Mouse (Mus musculus) hindbrain, embryonic 16.5 days (tissue): ENCODE measurements at regions not wholly inside any gene's neighbourhood (a gene's known extent, or its start where the extent isn't known, plus 50 kb on each side); places are given as distances from the start of the nearest gene placed in this dataset.

Source experiments
- ATAC-seq: fragments of 200-750 bp; cut with Nextera tagmentation; 2 replicates; pipeline ENCODE4 v1.8.0; 2017; ENCODE audit warnings: moderate TSS enrichment, moderate library complexity
- H3K27ac ChIP-seq: fragments of 300-500 bp; sonication (generic); 2 replicates; pipeline ENCODE4 v1.5.1; 2014; ENCODE audit warnings: low read depth, mild to moderate bottlenecking, control low read depth, low read length, moderate library complexity
- H3K27me3 ChIP-seq: fragments of 300-500 bp; sonication (generic); replicated peaks from 2 replicates; pipeline ENCODE4 v1.6.1; 2014; ENCODE audit warnings: low read length; ENCODE audit not compliant: control insufficient read depth, insufficient read depth
- H3K36me3 ChIP-seq: fragments of 300-500 bp; sonication (generic); 2 replicates; pipeline ENCODE4 v1.6.1; 2014; ENCODE audit warnings: mild to moderate bottlenecking, low read length, moderate library complexity, mixed read lengths; ENCODE audit not compliant: control insufficient read depth, insufficient read depth
- H3K4me1 ChIP-seq: fragments of 300-500 bp; sonication (generic); 2 replicates; pipeline ENCODE4 v1.6.1; 2014; ENCODE audit warnings: low read depth, low read length; ENCODE audit not compliant: control insufficient read depth, insufficient read depth
- H3K4me2 ChIP-seq: fragments of 300-500 bp; sonication (generic); 2 replicates; pipeline ENCODE4 v1.6.1; 2014; ENCODE audit warnings: mild to moderate bottlenecking, low read length, control low read depth, moderate library complexity
- H3K4me3 ChIP-seq: fragments of 300-500 bp; sonication (generic); 2 replicates; pipeline ENCODE4 v1.5.1; 2014; ENCODE audit warnings: mild to moderate bottlenecking, low read length, control low read depth, moderate library complexity
- H3K9ac ChIP-seq: fragments of 300-500 bp; sonication (generic); 2 replicates; pipeline ENCODE4 v1.6.1; 2014; ENCODE audit warnings: low read depth, mild to moderate bottlenecking, control low read depth, low read length, moderate library complexity
- H3K9me3 ChIP-seq: fragments of 300-500 bp; sonication (generic); 2 replicates; pipeline ENCODE4 v1.6.1; 2014; ENCODE audit warnings: mild to moderate bottlenecking, low read length, moderate library complexity; ENCODE audit not compliant: control insufficient read depth
- WGBS: fragments of 180-500 bp; shearing (Covaris S2); extraction: QIAGEN DNeasy Blood & Tissue Kit; methylation state at CpG from one replicate; pipeline ENCODE4 v1.1.7; 2014; 5-methylcytosine and 5-hydroxymethylcytosine counted together

- ATAC-seq = no peak
- Histone ChIP-seq H3K9me3 (no peaks in the 10 kb centered on the region), H3K4me3 (no peak overlapping the region), H3K27me3 (no peaks in the 10 kb centered on the region), H3K36me3 (no peaks in the 10 kb centered on the region), H3K9ac (no peak overlapping the region), H3K27ac (no peak overlapping the region), H3K4me1 (no peaks in the 10 kb centered on the region), H3K4me2 (no peak overlapping the region)
- 82% methylated on average over 5 of the region's 5 CpGs for WGBS
Measured at GRCm38 (mm10) chr14:71103955-71104354, 504.3 kb upstream of the Fam160b2 start.

- Histone ChIP-seq H3K36me3 (no peaks in the 10 kb centered on the region), H3K4me3 (no peak overlapping the region), H3K4me2 (no peak overlapping the region), H3K9ac (no peak overlapping the region), H3K4me1 (no peaks in the 10 kb centered on the region), H3K9me3 (no peaks in the 10 kb centered on the region), H3K27ac (no peak overlapping the region), H3K27me3 (no peaks in the 10 kb centered on the region)
- no peak for ATAC-seq
- 67% methylated on average over 7 of the region's 7 CpGs for WGBS
Measured at GRCm38 (mm10) chr14:71095661-71096422, 496.2 kb upstream of the Fam160b2 start.

- Histone ChIP-seq H3K4me2 (no peak overlapping the region), H3K27me3 (no peaks in the 10 kb centered on the region), H3K36me3 (no peaks in the 10 kb centered on the region), H3K4me3 (no peak overlapping the region), H3K9me3 (no peaks in the 10 kb centered on the region), H3K9ac (no peak overlapping the region), H3K4me1 (no peaks in the 10 kb centered on the region), H3K27ac (no peak overlapping the region)
- peak; percentile 40; the same call in 1 of the 2 replicates for ATAC-seq
- WGBS = 55% methylated on average over 8 of the region's 8 CpGs
Measured at GRCm38 (mm10) chr14:71092626-71093326, 493.1 kb upstream of the Fam160b2 start.

- H3K4me3 ChIP-seq = no peak overlapping the region
- H3K9me3 ChIP-seq = no peaks in the 10 kb centered on the region
- no peak overlapping the region for H3K27ac ChIP-seq
- no peaks in the 10 kb centered on the region for H3K4me1 ChIP-seq
- H3K27me3 ChIP-seq = no peaks in the 10 kb centered on the region
- no peak for ATAC-seq
- H3K9ac ChIP-seq = no peak overlapping the region
- WGBS = 83% methylated on average over 3 of the region's 3 CpGs
- H3K4me2 ChIP-seq = no peak overlapping the region
- no peaks in the 10 kb centered on the region for H3K36me3 ChIP-seq
Measured at GRCm38 (mm10) chr14:71085721-71086120, 486.1 kb upstream of the Fam160b2 start.

- no peaks in the 10 kb centered on the region for H3K4me1 ChIP-seq
- H3K9me3 ChIP-seq = no peaks in the 10 kb centered on the region
- H3K27me3 ChIP-seq = no peaks in the 10 kb centered on the region
- no peaks in the 10 kb centered on the region for H3K36me3 ChIP-seq
- H3K4me2 ChIP-seq = no peak overlapping the region
- no peak for ATAC-seq
- no peak overlapping the region for H3K27ac ChIP-seq
- no peak overlapping the region for H3K9ac ChIP-seq
- H3K4me3 ChIP-seq = no peak overlapping the region
Measured at GRCm38 (mm10) chr14:71082327-71082726, 482.7 kb upstream of the Fam160b2 start.

- WGBS = 84% methylated on average over 2 of the region's 2 CpGs
- Histone ChIP-seq H3K4me2 (no peak overlapping the region), H3K9me3 (no peaks in the 10 kb centered on the region)
Measured at GRCm38 (mm10) chr14:71075671-71076070, 476.0 kb upstream of the Fam160b2 start.

GRCm38 (mm10) chr14:71074019-71074418 lies 474.4 kb upstream of the Fam160b2 start:
- ATAC-seq = no peak
- Histone ChIP-seq H3K4me2 (no peak overlapping the region), H3K9me3 (0 out of 2 replicates have a peak, but pooled peaks cover 2% of the 10 kb centered on the region), H3K4me3 (no peak overlapping the region), H3K36me3 (no peaks in the 10 kb centered on the region), H3K27me3 (no peaks in the 10 kb centered on the region), H3K27ac (no peak overlapping the region), H3K9ac (no peak overlapping the region), H3K4me1 (no peaks in the 10 kb centered on the region)

More at GRCm38 (mm10) chr14:71075671-71076070, 476.0 kb upstream of the Fam160b2 start:
- no peaks in the 10 kb centered on the region for H3K4me1 ChIP-seq
- H3K9ac ChIP-seq = no peak overlapping the region
- no peak overlapping the region for H3K4me3 ChIP-seq
- H3K27ac ChIP-seq = no peak overlapping the region
- ATAC-seq = no peak
- no peaks in the 10 kb centered on the region for H3K36me3 ChIP-seq
- H3K27me3 ChIP-seq = no peaks in the 10 kb centered on the region

GRCm38 (mm10) chr14:71065669-71066068 lies 466.0 kb upstream of the Fam160b2 start:
- Histone ChIP-seq H3K36me3 (no peaks in the 10 kb centered on the region), H3K9me3 (0 out of 2 replicates have a peak, but pooled peaks cover 2% of the 10 kb centered on the region), H3K4me3 (no peak overlapping the region), H3K27me3 (no peaks in the 10 kb centered on the region), H3K4me1 (no peaks in the 10 kb centered on the region), H3K9ac (no peak overlapping the region), H3K27ac (no peak overlapping the region), H3K4me2 (no peak overlapping the region)
- no peak for ATAC-seq
- 81% methylated on average over 4 of the region's 4 CpGs for WGBS

GRCm38 (mm10) chr14:71056601-71057000 lies 457.0 kb upstream of the Fam160b2 start:
- no peaks in the 10 kb centered on the region for H3K4me1 ChIP-seq
- no peak overlapping the region for H3K4me3 ChIP-seq
- no peaks in the 10 kb centered on the region for H3K36me3 ChIP-seq
- ATAC-seq = no peak
- no peak overlapping the region for H3K9ac ChIP-seq
- H3K27me3 ChIP-seq = no peaks in the 10 kb centered on the region
- H3K9me3 ChIP-seq = no peaks in the 10 kb centered on the region
- 90% methylated on average over 2 of the region's 2 CpGs for WGBS
- H3K27ac ChIP-seq = no peak overlapping the region
- H3K4me2 ChIP-seq = no peak overlapping the region
